Mouse (Mus musculus) cerebellum, adult 2 months (tissue): ENCODE measurements around the gene Becn1.

Experiments used
- CTCF ChIP-seq: fragments of 200-500 bp; IDR thresholded peaks from 2 replicates; pipeline ENCODE4 v1.5.1; 2011; ENCODE audit warnings: low read depth, mild to moderate bottlenecking, control low read depth, low read length, moderate library complexity, borderline replicate concordance; ENCODE audit not compliant: insufficient read depth
- POLR2A ChIP-seq: fragments of 200-500 bp; IDR thresholded peaks from 2 replicates; pipeline ENCODE4 v1.6.1; 2011; ENCODE audit warnings: low read length, control low read depth, borderline replicate concordance; ENCODE audit not compliant: insufficient read depth

- TF ChIP-seq CTCF: no peak
- no peak for TF ChIP-seq POLR2A
These were observed 10.1 kb upstream of the Becn1 start for GRCm38 (mm10) chr11:101312150-101312549.
